Mouse (Mus musculus): Measurements from ENCODE around the gene Vpreb2. TPM values are rescaled to one million over a fixed set of nuclear protein-coding genes. Genes with fewer than 3 reads are reported as not detected.

The Vpreb2 gene
- polyA plus RNA-seq, 1 experiment = not detected

- WGBS = 53% methylated on average over 2 of the region's 2 CpGs
- no peaks in the 10 kb centered on the region for H3K4me1 ChIP-seq (ENCODE audit: control insufficient read depth, insufficient read depth, low read length)
- H3K4me3 ChIP-seq (replicated peaks; ENCODE audit: extremely low read depth, low read depth, low read length) = no peak overlapping the region
- no peak for DNase-seq
- no peak for TF ChIP-seq CTCF (IDR thresholded peaks at IDR 0.05; ENCODE audit: insufficient read depth, low read length)
- no peak for TF ChIP-seq POLR2A (IDR thresholded peaks at IDR 0.05; ENCODE audit: borderline replicate concordance, extremely low read depth, low read depth, low read length)
Measured at GRCm38 (mm10) chr16:18027371-18027770, 47.1 kb downstream of the Vpreb2 start.

Other genes starting within 250 kb of the Vpreb2 start
- gene Med15, start 247.5 kb upstream of the Vpreb2 start, polyA plus RNA-seq (2012; rRNA removed) = 96.9 and 109 TPM in 2 replicates
- 39.4 and 42.0 TPM in 2 replicates for gene Klhl22, start 220.8 kb upstream of the Vpreb2 start, polyA plus RNA-seq (2012; rRNA removed)
- 215 and 266 TPM in 2 replicates for gene Scarf2, start 183.1 kb upstream of the Vpreb2 start, polyA plus RNA-seq (2012; rRNA removed)
- 0.08 and 0.10 TPM in 2 replicates for gene B830017H08Rik, start 147.3 kb upstream of the Vpreb2 start, polyA plus RNA-seq (2012; rRNA removed)
- gene Car15, start 142.1 kb upstream of the Vpreb2 start, polyA plus RNA-seq (2012; rRNA removed) = 7.5 and 9.4 TPM in 2 replicates
- 1.5 and 1.7 TPM in 2 replicates for gene Gm20518, start 88.8 kb upstream of the Vpreb2 start, polyA plus RNA-seq (2012; rRNA removed)
- gene Tssk1, start 86.2 kb upstream of the Vpreb2 start, polyA plus RNA-seq (2012; rRNA removed) = 0.07 and 0.09 TPM in 2 replicates
- 138 and 144 TPM in 2 replicates for gene Dgcr2, start 81.9 kb upstream of the Vpreb2 start, polyA plus RNA-seq (2012; rRNA removed)
- not detected in 2 replicates for gene Tssk2, start 81.8 kb upstream of the Vpreb2 start, polyA plus RNA-seq (2012; rRNA removed)
- gene Ess2, start 69.1 kb upstream of the Vpreb2 start, polyA plus RNA-seq (2012; rRNA removed) = 17.5 and 22.8 TPM in 2 replicates
- gene Gsc2, start 65.4 kb upstream of the Vpreb2 start, polyA plus RNA-seq (2012; rRNA removed) = not detected in 2 replicates
- gene Slc25a1, start 52.2 kb upstream of the Vpreb2 start, polyA plus RNA-seq (2012; rRNA removed) = 166 and 199 TPM in 2 replicates
- 54.6 and 59.2 TPM in 2 replicates for gene Dgcr6, start 72.4 kb downstream of the Vpreb2 start, polyA plus RNA-seq (2012; rRNA removed)
- 49.3 and 56.7 TPM in 2 replicates for gene Prodh, start 109.8 kb downstream of the Vpreb2 start, polyA plus RNA-seq (2012; rRNA removed)
- gene Rtn4r, start 147.2 kb downstream of the Vpreb2 start, polyA plus RNA-seq (2012; rRNA removed) = 1.1 and 1.4 TPM in 2 replicates
- not detected in 2 replicates for gene Ccdc188, start 237.5 kb downstream of the Vpreb2 start, polyA plus RNA-seq (2012; rRNA removed)

Measured in lung, adult 2 months (tissue).